Mouse (Mus musculus) olfactory bulb, adult 2 months (tissue): ENCODE measurements at regions not wholly inside any gene's neighbourhood (a gene's known extent, or its start where the extent isn't known, plus 50 kb on each side); places are given as distances from the start of the nearest gene placed in this dataset.

Experiments used
- CTCF ChIP-seq: fragments of 200-500 bp; IDR thresholded peaks from 2 replicates; pipeline ENCODE4 v1.5.1; 2012; ENCODE audit warnings: low read depth, mild to moderate bottlenecking, low read length, moderate library complexity; ENCODE audit not compliant: insufficient read depth
- POLR2A ChIP-seq: fragments of 200-500 bp; IDR thresholded peaks from 2 replicates; pipeline ENCODE4 v1.6.1; 2012; ENCODE audit warnings: mild to moderate bottlenecking, low read depth, low read length, moderate library complexity; ENCODE audit not compliant: insufficient read depth

DNA sequence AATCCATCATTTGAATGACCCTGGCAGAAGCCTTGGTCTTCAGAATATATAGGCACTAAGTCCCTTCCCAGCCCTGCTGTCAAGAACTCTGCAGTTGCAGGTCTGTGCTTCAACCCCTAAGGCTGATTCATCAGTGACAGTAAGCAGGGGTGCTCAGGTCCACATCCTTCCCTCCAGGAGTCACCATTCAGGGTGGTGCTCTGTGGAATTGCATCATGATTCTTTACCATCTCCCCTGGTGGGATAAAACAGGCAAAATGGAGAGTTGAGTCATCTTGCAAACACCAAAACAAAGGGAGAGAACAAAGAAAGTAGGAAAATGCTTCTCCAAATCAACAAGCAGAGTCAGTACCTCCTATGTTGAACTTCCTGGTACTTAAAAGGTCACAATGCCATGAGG, 388.6 kb upstream of the Xylt1 start:
- TF ChIP-seq POLR2A (no peak), CTCF (no peak)
